Mouse (Mus musculus) spleen, embryonic (tissue): ENCODE results near the gene Serpina1b.
"Not testable (repeated sequence)": the region's sequence is repeated elsewhere in the genome, so short reads cannot be mapped to it uniquely, and the experiment has no call there.

ENCODE experiments used
- CTCF ChIA-PET: fragments of 350-600 bp; sonication (Branson Sonifier 250); formaldehyde crosslinking; loops from one replicate; lab custom pipeline; 2022; lab: Charles Lee

The Serpina1b gene

GRCm38 (mm10) chr12:103830273-103830672, at the start of gene Serpina1b:
TSS of gene Serpina1b (minus strand) at chr12:103830373.
- CTCF ChIA-PET: not testable (repeated sequence)

GRCm38 (mm10) chr12:103866873-103867272, 36.7 kb upstream of the Serpina1b start:
- CTCF ChIA-PET: not testable (repeated sequence)

GRCm38 (mm10) chr12:103863101-103863974, 33.2 kb upstream of the Serpina1b start, which contains the start of gene Serpina1a:
TSS of gene Serpina1a (minus strand) at chr12:103863562.
- CTCF ChIA-PET: not testable (repeated sequence)

GRCm38 (mm10) chr12:103860976-103861375, 30.8 kb upstream of the Serpina1b start:
- CTCF ChIA-PET: no interaction called here

GRCm38 (mm10) chr12:103860571-103860970, 30.4 kb upstream of the Serpina1b start:
- CTCF ChIA-PET: not testable (repeated sequence)

- CTCF ChIA-PET: not testable (repeated sequence)
Measured at GRCm38 (mm10) chr12:103859584-103859983, 29.4 kb upstream of the Serpina1b start.

- CTCF ChIA-PET: not testable (repeated sequence)
Measured at GRCm38 (mm10) chr12:103853032-103853431, 22.9 kb upstream of the Serpina1b start.

- CTCF ChIA-PET: not testable (repeated sequence)
Measured at GRCm38 (mm10) chr12:103827661-103828372, 2.4 kb downstream of the Serpina1b start.

- CTCF ChIA-PET: not testable (repeated sequence)
Measured at GRCm38 (mm10) chr12:103823826-103824225, 6.3 kb downstream of the Serpina1b start.

GRCm38 (mm10) chr12:103773246-103773851, 56.8 kb downstream of the Serpina1b start, which contains the start of gene Serpina1d:
TSS of gene Serpina1d (minus strand) at chr12:103773592.
- CTCF ChIA-PET: not testable (repeated sequence)

GRCm38 (mm10) chr12:103770597-103770996, 59.6 kb downstream of the Serpina1b start:
- CTCF ChIA-PET: not testable (repeated sequence)

GRCm38 (mm10) chr12:103763083-103763482, 67.1 kb downstream of the Serpina1b start:
- CTCF ChIA-PET: not testable (repeated sequence)

GRCm38 (mm10) chr12:103760316-103760715, 69.9 kb downstream of the Serpina1b start:
- CTCF ChIA-PET: not testable (repeated sequence)

- CTCF ChIA-PET: not testable (repeated sequence)
Measured at GRCm38 (mm10) chr12:103745957-103746356, 84.2 kb downstream of the Serpina1b start.

- CTCF ChIA-PET: not testable (repeated sequence)
Measured at GRCm38 (mm10) chr12:103737791-103738580, 92.2 kb downstream of the Serpina1b start.

- CTCF ChIA-PET: not testable (repeated sequence)
Measured at GRCm38 (mm10) chr12:103735566-103735965, 94.6 kb downstream of the Serpina1b start.

GRCm38 (mm10) chr12:103735101-103735500, 95.1 kb downstream of the Serpina1b start:
- CTCF ChIA-PET: not testable (repeated sequence)

GRCm38 (mm10) chr12:103711537-103711936, 118.6 kb downstream of the Serpina1b start:
- CTCF ChIA-PET: no interaction called here

GRCm38 (mm10) chr12:103710405-103710804, 119.8 kb downstream of the Serpina1b start:
- CTCF ChIA-PET: no interaction called here

GRCm38 (mm10) chr12:103706113-103706512, 124.1 kb downstream of the Serpina1b start:
- CTCF ChIA-PET: no interaction called here

- CTCF ChIA-PET: no interaction called here
Measured at GRCm38 (mm10) chr12:103705547-103705946, 124.6 kb downstream of the Serpina1b start.
